Mouse (Mus musculus): Measurements from ENCODE around the gene Fbxo24. TPM values are rescaled to one million over a fixed set of nuclear protein-coding genes. Genes with fewer than 3 reads are reported as not detected.

Gene Fbxo24
- polyA plus RNA-seq, 1 experiment = not detected

DNA sequence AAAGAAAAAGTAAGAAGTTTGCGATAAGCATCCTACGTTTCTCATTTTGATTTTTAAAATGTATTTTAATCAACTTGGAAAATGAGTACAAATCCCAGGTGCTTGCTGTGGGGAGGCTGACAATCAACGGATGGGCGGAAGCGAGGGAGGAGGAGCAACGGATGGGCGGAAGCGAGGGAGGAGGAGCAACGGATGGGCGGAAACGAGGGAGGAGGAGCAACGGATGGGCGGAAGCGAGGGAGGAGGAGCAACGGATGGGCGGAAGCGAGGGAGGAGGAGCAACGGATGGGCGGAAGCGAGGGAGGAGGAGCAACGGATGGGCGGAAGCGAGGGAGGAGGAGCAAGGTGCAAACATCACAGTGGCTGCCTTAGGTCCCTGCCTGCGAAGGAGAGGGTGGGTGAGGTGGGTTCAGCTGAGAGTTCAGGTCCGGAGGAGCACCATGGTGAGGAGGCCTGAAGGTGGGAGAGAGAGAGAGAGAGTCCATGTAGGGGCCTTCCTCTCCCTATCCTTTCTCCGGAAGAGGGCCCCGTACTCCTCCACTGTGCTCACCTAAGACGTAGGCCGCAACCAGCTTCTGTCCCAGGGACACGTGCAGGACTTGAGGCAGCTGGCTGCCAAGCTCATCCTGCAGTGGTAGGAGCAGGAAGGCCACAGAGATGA lies 32.1 kb downstream of the Fbxo24 start:
- peaks cover 13% of the 10 kb centered on the region for H3K4me1 ChIP-seq (ENCODE audit: control insufficient read depth, insufficient read depth, low read length)
- peak overlapping the region; percentile 30 for H3K27ac ChIP-seq (ENCODE audit: insufficient read depth, low read depth, low read length)
- peak overlapping the region; percentile 45 for H3K4me3 ChIP-seq (ENCODE audit: insufficient read depth, low read length)
- TF ChIP-seq POLR2A (IDR thresholded peaks at IDR 0.05; ENCODE audit: borderline replicate concordance, low read depth, low read length) (no peak), CTCF (IDR thresholded peaks at IDR 0.05; ENCODE audit: low read depth, low read length) (no peak)

DNA sequence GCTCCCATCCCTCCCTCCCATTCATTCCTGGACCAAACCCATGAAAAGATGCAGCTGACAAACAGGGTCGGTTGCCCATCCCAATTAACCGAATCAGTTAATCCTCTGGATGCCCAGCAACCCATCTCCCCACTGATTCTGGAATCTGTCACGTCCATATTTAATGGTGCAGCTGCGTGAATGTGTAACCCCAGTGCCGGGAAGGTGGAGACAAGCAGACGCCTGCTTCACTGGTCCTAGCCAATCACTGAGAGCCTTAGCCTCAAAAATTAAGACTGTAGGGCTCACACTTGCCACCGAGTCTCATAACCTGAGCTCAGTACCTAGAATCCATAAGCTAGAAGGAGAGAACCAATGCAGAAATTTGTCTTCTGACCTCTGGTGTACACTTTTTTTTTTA lies 32.9 kb downstream of the Fbxo24 start:
- TF ChIP-seq CTCF (IDR thresholded peaks at IDR 0.05; ENCODE audit: low read depth, low read length) (no peak), POLR2A (IDR thresholded peaks at IDR 0.05; ENCODE audit: borderline replicate concordance, low read depth, low read length) (no peak)
- Histone ChIP-seq H3K27ac (ENCODE audit: insufficient read depth, low read depth, low read length) (no peak overlapping the region), H3K4me3 (ENCODE audit: insufficient read depth, low read length) (no peak overlapping the region), H3K4me1 (ENCODE audit: control insufficient read depth, insufficient read depth, low read length) (peaks cover 13% of the 10 kb centered on the region)

DNA sequence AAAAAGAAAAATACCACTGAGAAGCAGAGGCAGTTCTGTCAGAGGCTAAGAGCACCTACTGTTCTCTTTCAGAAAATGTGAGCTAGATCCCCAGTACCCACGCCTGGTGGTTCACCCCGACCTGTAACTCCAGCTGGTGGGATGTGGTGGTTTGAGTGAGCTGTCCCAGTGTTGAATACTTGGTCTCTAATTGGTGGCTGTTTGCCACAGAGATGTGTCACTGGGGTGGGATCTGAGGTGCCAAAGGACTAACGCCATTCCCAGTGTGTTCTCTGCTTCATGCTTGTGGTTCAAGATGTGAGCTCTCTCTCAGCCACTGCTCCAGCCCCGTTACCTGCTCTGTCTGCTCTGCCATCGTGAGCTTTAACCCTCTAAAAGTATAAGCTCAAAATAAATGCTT lies 38.3 kb downstream of the Fbxo24 start:
- Histone ChIP-seq H3K4me1 (ENCODE audit: control insufficient read depth, insufficient read depth, low read length) (no peaks in the 10 kb centered on the region), H3K4me3 (ENCODE audit: insufficient read depth, low read length) (no peak overlapping the region), H3K27ac (ENCODE audit: insufficient read depth, low read depth, low read length) (no peak overlapping the region)
- no peak for TF ChIP-seq POLR2A (IDR thresholded peaks at IDR 0.05; ENCODE audit: borderline replicate concordance, low read depth, low read length)

DNA sequence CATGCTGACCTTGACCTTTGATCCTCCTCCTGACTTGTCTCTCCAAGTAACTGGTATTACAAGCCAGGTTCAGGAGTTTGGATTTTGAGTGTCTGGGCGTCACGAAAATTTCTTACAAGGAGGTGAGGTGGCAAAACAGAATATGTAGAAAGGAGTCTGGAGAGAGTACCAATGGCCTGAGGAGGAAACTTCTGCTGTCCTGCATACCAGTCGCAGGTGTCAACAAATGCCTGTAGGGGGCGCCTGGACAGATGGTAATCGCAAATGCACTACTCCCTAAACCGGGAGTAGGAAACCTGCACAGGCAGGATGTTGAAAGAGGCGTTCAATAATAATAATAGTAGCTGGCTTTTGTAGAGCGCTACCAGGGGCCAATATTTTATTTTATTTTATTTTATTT lies 43.8 kb downstream of the Fbxo24 start:
- TF ChIP-seq POLR2A (IDR thresholded peaks at IDR 0.05; ENCODE audit: borderline replicate concordance, low read depth, low read length) (no peak), CTCF (IDR thresholded peaks at IDR 0.05; ENCODE audit: low read depth, low read length) (peak; percentile 80)
- H3K4me3 ChIP-seq (ENCODE audit: insufficient read depth, low read length) = no peak overlapping the region
- H3K4me1 ChIP-seq (ENCODE audit: control insufficient read depth, insufficient read depth, low read length) = no peaks in the 10 kb centered on the region
- no peak overlapping the region for H3K27ac ChIP-seq (ENCODE audit: insufficient read depth, low read depth, low read length)

DNA sequence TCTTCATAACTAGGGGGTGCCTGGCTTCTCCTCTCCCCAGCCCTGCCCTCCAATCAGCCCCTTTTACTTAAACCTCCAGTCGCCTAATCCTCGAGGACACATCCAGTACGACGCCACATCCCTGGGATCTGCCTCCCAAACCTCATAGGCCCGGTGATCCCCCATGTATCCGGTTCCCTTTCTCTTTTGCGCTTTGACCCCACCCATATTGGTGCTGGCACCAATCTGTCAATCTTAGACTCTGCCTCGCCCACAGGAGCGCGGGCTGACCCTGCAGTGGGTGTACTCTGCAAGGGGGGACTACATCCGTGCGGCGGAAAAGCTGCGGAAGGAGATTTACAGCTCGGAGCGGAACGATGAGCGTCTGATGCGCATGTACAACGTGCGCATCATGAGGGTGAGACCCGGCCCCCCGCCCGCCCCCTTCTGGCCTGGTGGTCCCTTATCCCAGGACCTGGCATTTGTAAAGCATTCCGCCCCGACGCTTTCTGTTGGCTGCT lies 45.1 kb downstream of the Fbxo24 start:
- Histone ChIP-seq H3K4me1 (ENCODE audit: control insufficient read depth, insufficient read depth, low read length) (no peaks in the 10 kb centered on the region), H3K27ac (ENCODE audit: insufficient read depth, low read depth, low read length) (no peak overlapping the region), H3K4me3 (ENCODE audit: insufficient read depth, low read length) (no peak overlapping the region)
- TF ChIP-seq CTCF (IDR thresholded peaks at IDR 0.05; ENCODE audit: low read depth, low read length) (no peak), POLR2A (IDR thresholded peaks at IDR 0.05; ENCODE audit: borderline replicate concordance, low read depth, low read length) (no peak)

DNA sequence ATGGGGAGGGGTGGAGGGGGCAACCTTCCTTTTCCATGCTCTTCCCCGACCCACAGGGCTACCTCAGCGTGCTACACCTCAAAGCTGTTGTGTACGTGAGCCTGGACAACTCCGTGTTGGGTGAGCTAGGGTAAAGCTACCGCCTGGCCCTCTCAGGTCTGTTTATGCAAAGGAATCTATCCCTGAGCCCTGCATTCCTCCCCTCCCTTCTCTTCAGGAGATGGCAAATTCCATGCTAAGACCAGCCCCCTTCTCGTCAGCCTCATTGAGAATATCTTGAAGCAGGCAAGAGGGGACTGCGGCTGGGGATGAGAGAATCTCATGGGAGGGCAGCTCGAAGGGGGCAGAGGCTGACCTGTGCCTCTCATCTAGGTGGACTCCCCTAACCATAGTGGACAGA lies 46.1 kb downstream of the Fbxo24 start:
- TF ChIP-seq POLR2A (IDR thresholded peaks at IDR 0.05; ENCODE audit: borderline replicate concordance, low read depth, low read length) = no peak
- no peak for TF ChIP-seq CTCF (IDR thresholded peaks at IDR 0.05; ENCODE audit: low read depth, low read length)
- no peaks in the 10 kb centered on the region for H3K4me1 ChIP-seq (ENCODE audit: control insufficient read depth, insufficient read depth, low read length)
- no peak overlapping the region for H3K27ac ChIP-seq (ENCODE audit: insufficient read depth, low read depth, low read length)
- H3K4me3 ChIP-seq (ENCODE audit: insufficient read depth, low read length) = no peak overlapping the region

DNA sequence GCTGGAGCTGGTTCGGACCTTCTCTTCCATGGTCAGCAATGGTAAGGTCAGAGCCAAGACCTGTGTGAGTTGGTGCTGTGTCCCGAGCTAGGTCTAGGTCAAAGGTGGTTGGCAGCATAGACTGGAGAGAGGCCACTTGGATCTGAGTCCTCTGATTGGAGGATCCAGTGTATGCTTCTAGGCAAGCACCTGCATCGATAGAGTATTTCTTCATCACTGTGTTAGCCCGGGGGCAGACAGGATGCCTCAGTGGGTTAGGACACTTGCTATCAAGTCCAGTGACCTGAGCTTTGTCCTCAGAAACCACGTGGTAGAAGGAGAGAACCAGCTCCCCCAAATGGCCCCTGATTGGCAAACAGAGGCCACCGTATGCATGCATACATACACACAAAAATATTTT lies 48.6 kb downstream of the Fbxo24 start:
- H3K4me3 ChIP-seq (ENCODE audit: insufficient read depth, low read length) = no peak overlapping the region
- no peak overlapping the region for H3K27ac ChIP-seq (ENCODE audit: insufficient read depth, low read depth, low read length)
- no peak for TF ChIP-seq CTCF (IDR thresholded peaks at IDR 0.05; ENCODE audit: low read depth, low read length)
- no peak for TF ChIP-seq POLR2A (IDR thresholded peaks at IDR 0.05; ENCODE audit: borderline replicate concordance, low read depth, low read length)
- H3K4me1 ChIP-seq (ENCODE audit: control insufficient read depth, insufficient read depth, low read length) = no peaks in the 10 kb centered on the region

DNA sequence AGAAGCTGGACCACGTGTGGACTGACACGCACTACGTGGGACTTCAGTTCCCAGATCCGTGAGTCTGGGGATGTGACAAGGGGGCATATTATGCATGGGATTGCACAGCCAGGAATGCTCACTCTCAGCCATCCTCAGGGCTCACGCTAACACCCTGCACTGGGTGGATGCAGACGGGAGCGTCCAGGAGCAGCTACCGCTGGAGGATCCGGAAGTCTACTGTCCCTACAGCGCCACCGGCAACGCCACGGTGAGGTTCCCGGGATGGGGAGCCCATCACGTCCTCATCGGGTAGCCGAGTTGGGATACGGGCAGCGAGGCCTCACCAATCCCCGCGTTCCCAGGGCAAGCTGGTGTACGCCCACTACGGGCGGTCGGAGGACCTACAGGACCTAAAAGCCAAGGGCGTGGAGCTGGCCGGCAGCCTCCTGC lies 54.3 kb downstream of the Fbxo24 start:
- Histone ChIP-seq H3K4me3 (ENCODE audit: insufficient read depth, low read length) (no peak overlapping the region), H3K4me1 (ENCODE audit: control insufficient read depth, insufficient read depth, low read length) (peaks cover 8% of the 10 kb centered on the region), H3K27ac (ENCODE audit: insufficient read depth, low read depth, low read length) (no peak overlapping the region)
- TF ChIP-seq POLR2A (IDR thresholded peaks at IDR 0.05; ENCODE audit: borderline replicate concordance, low read depth, low read length) (no peak), CTCF (IDR thresholded peaks at IDR 0.05; ENCODE audit: low read depth, low read length) (no peak)

DNA sequence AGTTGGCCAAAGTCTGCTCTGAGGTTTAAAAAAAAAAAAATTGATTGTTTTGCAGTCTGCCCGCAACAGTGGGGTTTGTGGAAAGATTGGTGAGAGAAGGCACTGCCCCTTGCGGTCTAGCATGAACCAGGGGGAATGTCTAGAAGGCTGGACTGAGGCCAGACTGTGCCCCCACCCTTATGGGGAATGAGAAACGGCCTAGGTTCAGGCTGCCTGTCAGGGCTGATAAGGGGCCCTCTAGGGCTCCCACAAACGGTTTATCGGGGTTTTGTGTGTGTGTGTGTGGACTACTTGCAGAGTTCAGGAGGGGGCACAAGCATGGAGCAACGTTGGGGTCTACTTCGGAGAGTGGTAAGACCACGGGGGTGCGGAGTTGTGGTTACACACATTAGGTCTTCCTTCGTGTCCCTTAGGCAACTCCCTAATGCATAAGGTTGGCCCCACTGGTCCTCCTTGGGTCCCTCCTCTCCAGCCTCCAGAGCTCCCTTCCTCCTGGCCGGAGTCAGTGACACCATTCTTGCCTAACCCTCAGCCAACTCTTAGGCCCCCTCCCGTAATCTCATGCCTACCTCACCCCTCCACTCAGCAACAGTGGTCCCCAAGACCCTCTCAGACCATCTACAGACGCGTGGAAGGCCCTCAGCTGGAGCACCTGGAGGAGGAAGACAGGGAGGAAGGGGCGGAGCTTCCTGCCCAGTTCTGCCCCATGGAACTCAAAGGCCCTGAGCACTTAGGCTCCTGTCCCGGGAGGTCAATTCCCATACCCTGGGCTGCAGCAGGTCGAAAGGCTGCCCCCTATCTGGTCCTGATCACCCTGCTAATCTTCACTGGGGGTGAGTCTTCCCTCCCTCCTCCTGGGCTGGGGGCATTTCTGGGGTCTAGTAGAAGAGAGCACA lies 57.9 kb downstream of the Fbxo24 start:
- H3K4me1 ChIP-seq (ENCODE audit: control insufficient read depth, insufficient read depth, low read length) = peaks cover 14% of the 10 kb centered on the region
- TF ChIP-seq CTCF (IDR thresholded peaks at IDR 0.05; ENCODE audit: low read depth, low read length) = no peak
- TF ChIP-seq POLR2A (IDR thresholded peaks at IDR 0.05; ENCODE audit: borderline replicate concordance, low read depth, low read length) = no peak
- no peak overlapping the region for H3K27ac ChIP-seq (ENCODE audit: insufficient read depth, low read depth, low read length)
- H3K4me3 ChIP-seq (ENCODE audit: insufficient read depth, low read length) = no peak overlapping the region

DNA sequence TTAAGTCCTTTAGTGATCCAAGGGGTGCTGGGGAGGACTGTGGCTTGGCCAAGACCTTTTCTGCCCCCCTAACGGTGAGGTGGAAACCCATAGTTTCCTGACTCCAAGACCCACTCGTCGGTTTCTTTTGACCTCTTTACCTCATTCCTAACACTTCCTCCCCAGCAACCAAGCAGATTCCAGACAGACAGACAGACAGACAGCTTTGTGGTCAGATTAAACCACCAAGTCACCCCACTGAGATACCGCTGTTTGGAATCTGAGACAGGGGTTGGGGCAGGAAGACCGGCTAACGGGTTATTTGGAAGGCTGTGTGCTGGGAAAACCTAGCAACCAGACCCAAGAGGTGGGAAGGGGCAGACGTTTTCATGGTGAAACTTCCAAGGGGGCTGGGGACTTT lies 58.6 kb downstream of the Fbxo24 start:
- Histone ChIP-seq H3K4me1 (ENCODE audit: control insufficient read depth, insufficient read depth, low read length) (peaks cover 14% of the 10 kb centered on the region), H3K4me3 (ENCODE audit: insufficient read depth, low read length) (no peak overlapping the region), H3K27ac (ENCODE audit: insufficient read depth, low read depth, low read length) (no peak overlapping the region)

More for the DNA sequence above, 58.6 kb downstream of the Fbxo24 start:
- TF ChIP-seq POLR2A (IDR thresholded peaks at IDR 0.05; ENCODE audit: borderline replicate concordance, low read depth, low read length) = no peak
- TF ChIP-seq CTCF (IDR thresholded peaks at IDR 0.05; ENCODE audit: low read depth, low read length) = no peak

Data from bone marrow macrophage, adult 2 months (primary cell).